Mouse (Mus musculus): Measurements from ENCODE around the gene Abhd2. TPM values are rescaled to one million over a fixed set of nuclear protein-coding genes. Genes with fewer than 3 reads are reported as not detected.

Abhd2 gene
- polyA plus RNA-seq, 1 experiment from 2014 or later: 6.8 TPM

GRCm38 (mm10) chr7:79398971-79399370 lies 126.0 kb downstream of the Abhd2 start:
- no peaks in the 10 kb centered on the region for H3K9me3 ChIP-seq (replicated peaks)
- peaks cover under 1% of the 10 kb centered on the region; the same call in 1 of the 2 replicates for H3K4me1 ChIP-seq
- peaks cover 57% of the 10 kb centered on the region for H3K36me3 ChIP-seq
- 72% methylated on average over 12 of the region's 12 CpGs for WGBS
- no peak overlapping the region for H3K27ac ChIP-seq (replicated peaks)
- no peak for DNase-seq (ENCODE audit: low spot score)
- no peaks in the 10 kb centered on the region for H3K27me3 ChIP-seq (ENCODE audit: low read depth, poor library complexity, severe bottlenecking)
- H3K4me3 ChIP-seq: no peak overlapping the region

DNA sequence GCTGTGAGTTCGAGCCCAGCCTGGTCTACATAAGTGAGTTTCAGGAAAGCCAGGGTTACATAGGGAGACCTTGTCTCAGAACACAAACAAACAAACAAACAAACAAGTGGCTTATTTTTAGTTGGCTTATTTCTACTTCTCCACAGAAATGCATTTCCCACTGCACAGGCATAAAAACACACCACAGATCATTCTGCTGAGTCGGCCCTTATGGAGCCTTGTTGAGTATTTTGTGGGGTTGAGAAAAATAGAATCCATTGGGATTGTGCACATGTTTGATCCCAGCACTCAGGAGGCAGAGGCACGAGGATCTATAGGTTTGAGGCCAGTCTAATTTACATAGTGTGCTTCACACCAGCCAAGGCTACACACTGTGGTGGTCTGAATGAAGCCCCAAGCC lies 127.3 kb downstream of the Abhd2 start:
- Histone ChIP-seq H3K9me3 (replicated peaks) (no peaks in the 10 kb centered on the region), H3K4me1 (no peaks in the 10 kb centered on the region), H3K4me3 (no peak overlapping the region), H3K27me3 (ENCODE audit: low read depth, poor library complexity, severe bottlenecking) (no peaks in the 10 kb centered on the region), H3K36me3 (peaks cover 61% of the 10 kb centered on the region), H3K27ac (replicated peaks) (no peak overlapping the region)
- DNase-seq (ENCODE audit: low spot score): no peak
- WGBS: 91% methylated on average over 3 of the region's 3 CpGs

DNA sequence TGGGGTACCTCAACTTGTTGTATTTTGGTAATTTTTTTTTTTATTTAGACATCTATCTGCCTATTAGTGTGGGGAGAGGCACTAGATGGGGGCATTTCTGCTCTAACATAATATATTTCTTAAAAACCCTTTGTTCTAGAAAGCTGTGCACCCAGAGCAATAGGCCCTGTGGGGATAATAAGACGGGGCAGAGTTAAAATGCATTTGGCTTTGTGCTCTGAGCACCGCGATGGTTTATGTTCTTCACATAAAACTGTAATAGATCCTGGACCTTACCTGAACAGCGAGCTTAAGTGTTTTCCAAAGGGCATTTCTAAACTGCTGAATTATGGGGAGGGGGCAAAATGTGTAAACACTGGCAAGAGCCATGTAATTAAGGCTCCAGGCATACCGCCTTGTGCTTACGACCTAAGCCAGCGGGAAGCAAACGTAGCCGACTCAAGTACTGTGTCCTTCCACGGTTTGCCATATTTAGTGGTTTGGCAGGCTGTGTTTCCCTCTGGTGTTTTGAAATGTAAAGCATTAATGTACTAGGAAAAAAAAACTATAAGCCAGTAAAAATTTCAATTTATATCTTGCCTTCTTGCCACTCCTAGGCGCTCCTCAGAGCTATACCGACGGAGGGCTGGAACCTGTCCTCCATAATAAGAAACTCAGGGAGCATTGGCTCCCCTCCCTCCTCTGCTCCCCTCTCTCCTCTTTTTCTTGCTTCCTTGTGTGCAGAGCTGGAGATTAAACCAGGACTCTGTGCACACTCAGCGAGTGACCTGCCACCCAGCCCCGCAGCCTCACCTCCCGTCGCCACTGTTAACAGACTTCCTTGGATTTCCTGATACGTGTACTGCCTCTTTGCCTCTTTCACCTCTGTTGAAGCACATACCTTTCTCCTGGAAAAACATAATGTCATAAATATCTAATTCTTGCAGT lies 141.7 kb downstream of the Abhd2 start:
- H3K4me1 ChIP-seq: peaks cover 16% of the 10 kb centered on the region
- H3K4me3 ChIP-seq: no peak overlapping the region
- H3K27me3 ChIP-seq (ENCODE audit: low read depth, poor library complexity, severe bottlenecking): no peaks in the 10 kb centered on the region
- 94% methylated on average over 18 of the region's 18 CpGs for WGBS
- H3K36me3 ChIP-seq: peaks cover 56% of the 10 kb centered on the region
- DNase-seq (ENCODE audit: low spot score): no peak
- no peak overlapping the region for H3K27ac ChIP-seq (replicated peaks)
- no peaks in the 10 kb centered on the region for H3K9me3 ChIP-seq (replicated peaks)

Other genes with a start within 250 kb of the Abhd2 start
- gene Acan, start 219.7 kb upstream of the Abhd2 start, polyA plus RNA-seq (2016; fragmentation: Nextera tagmentation; extraction: Ambion mirVana): 0.02 and 0.05 TPM in 2 replicates
- gene Hapln3, start 142.2 kb upstream of the Abhd2 start, polyA plus RNA-seq (2016; fragmentation: Nextera tagmentation; extraction: Ambion mirVana): 2.7 and 3.2 TPM in 2 replicates
- 94.9 and 98.1 TPM in 2 replicates for gene Mfge8, start 124.1 kb upstream of the Abhd2 start, polyA plus RNA-seq (2016; fragmentation: Nextera tagmentation; extraction: Ambion mirVana)
- 0.31 and 0.91 TPM in 2 replicates for gene Rlbp1, start 113.8 kb downstream of the Abhd2 start, polyA plus RNA-seq (2016; fragmentation: Nextera tagmentation; extraction: Ambion mirVana)
- gene Fanci, start 118.7 kb downstream of the Abhd2 start, polyA plus RNA-seq (2016; fragmentation: Nextera tagmentation; extraction: Ambion mirVana): 20.9 and 22.6 TPM in 2 replicates
- 41.3 and 43.2 TPM in 2 replicates for gene Polg, start 193.2 kb downstream of the Abhd2 start, polyA plus RNA-seq (2016; fragmentation: Nextera tagmentation; extraction: Ambion mirVana)

Measured in midbrain, embryonic 10.5 days (tissue).